Mouse (Mus musculus) intestine, postnatal 0 days (tissue): ENCODE measurements at regions not wholly inside any gene's neighbourhood (a gene's known extent, or its start where the extent isn't known, plus 50 kb on each side); places are given as distances from the start of the nearest gene placed in this dataset.
A peak's percentile ranks its signal among the peaks of the same experiment; 100 is the strongest.

Experiments
- ATAC-seq: fragments of 200-750 bp; cut with Nextera tagmentation; 2 replicates; pipeline ENCODE4 v1.8.0; 2017; ENCODE audit warnings: mild to moderate bottlenecking, moderate TSS enrichment, moderate library complexity
- H3K27ac ChIP-seq: fragments of 300-500 bp; sonication (generic); 2 replicates; pipeline ENCODE4 v1.5.1; 2014; ENCODE audit warnings: mild to moderate bottlenecking, low read depth, low read length, moderate library complexity
- H3K27me3 ChIP-seq: fragments of 300-500 bp; sonication (generic); replicated peaks from 2 replicates; pipeline ENCODE4 v1.6.1; 2014; ENCODE audit warnings: low read length, mixed read lengths; ENCODE audit not compliant: control insufficient read depth, insufficient read depth
- H3K36me3 ChIP-seq: fragments of 300-500 bp; sonication (generic); 2 replicates; pipeline ENCODE4 v1.6.1; 2014; ENCODE audit warnings: mild to moderate bottlenecking, moderate library complexity; ENCODE audit not compliant: control insufficient read depth, insufficient read depth
- H3K4me1 ChIP-seq: fragments of 300-500 bp; sonication (generic); replicated peaks from 2 replicates; pipeline ENCODE4 v1.6.1; 2014; ENCODE audit warnings: antibody characterized with exemption, low read length, mixed read lengths; ENCODE audit not compliant: control insufficient read depth, insufficient read depth
- H3K4me2 ChIP-seq: fragments of 300-500 bp; sonication (generic); replicated peaks from 2 replicates; pipeline ENCODE4 v1.6.1; 2014; ENCODE audit warnings: low read depth, mild to moderate bottlenecking, moderate library complexity
- H3K4me3 ChIP-seq: fragments of 300-500 bp; sonication (generic); 2 replicates; pipeline ENCODE4 v1.5.1; 2014; ENCODE audit warnings: low read depth, low read length
- H3K9ac ChIP-seq: fragments of 300-500 bp; sonication (generic); 2 replicates; pipeline ENCODE4 v1.6.1; 2014; ENCODE audit warnings: mild to moderate bottlenecking, low read depth, low read length
- H3K9me3 ChIP-seq: fragments of 300-500 bp; sonication (generic); 2 replicates; pipeline ENCODE4 v1.6.1; 2016; ENCODE audit warnings: mixed run types; ENCODE audit not compliant: control insufficient read depth
- CTCF ChIP-seq: sonication (generic); IDR thresholded peaks from 2 replicates; pipeline ENCODE4 v1.5.1; 2016; ENCODE audit warnings: low read depth, mild to moderate bottlenecking, control low read depth, antibody characterized with exemption, moderate library complexity
- WGBS: fragments of 180-500 bp; shearing (Covaris S2); extraction: QIAGEN DNeasy Blood & Tissue Kit; methylation state at CpG from one replicate; pipeline ENCODE4 v1.1.7; 2014; 5-methylcytosine and 5-hydroxymethylcytosine counted together

DNA sequence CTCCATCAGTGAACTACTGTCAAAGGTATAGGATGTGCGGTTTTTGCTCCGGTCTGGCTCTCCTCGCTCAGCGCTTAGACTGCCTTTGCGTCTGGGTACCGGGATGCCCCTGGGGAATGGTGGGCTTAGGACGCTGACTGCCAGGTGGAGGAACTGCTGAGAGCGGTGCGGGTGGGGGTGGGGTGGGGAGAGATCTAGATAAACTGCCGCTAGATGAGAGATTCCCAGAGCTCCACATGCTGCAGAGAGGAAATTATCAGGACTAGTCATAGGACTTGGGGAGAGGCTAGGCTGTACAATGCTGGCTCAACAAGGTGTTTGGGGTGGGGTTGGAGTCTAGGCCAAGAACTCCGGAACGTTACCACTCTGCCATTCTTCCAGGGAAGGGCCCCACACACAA is 539.5 kb upstream of the Lrrc6 start:
- peak overlapping the region; percentile 69 for H3K4me2 ChIP-seq
- H3K9me3 ChIP-seq: no peaks in the 10 kb centered on the region
- no peak overlapping the region; the same call in 1 of the 2 replicates for H3K9ac ChIP-seq
- no peak for TF ChIP-seq CTCF
- peak; percentile 53 for ATAC-seq
- no peak overlapping the region for H3K4me3 ChIP-seq
- H3K36me3 ChIP-seq: no peaks in the 10 kb centered on the region
- WGBS: 24% methylated on average over 12 of the region's 12 CpGs
- peak overlapping the region; percentile 57 for H3K27ac ChIP-seq
- H3K4me1 ChIP-seq: peaks cover 14% of the 10 kb centered on the region
- H3K27me3 ChIP-seq: no peaks in the 10 kb centered on the region

GRCm38 (mm10) chr15:67039421-67039907 is 538.8 kb upstream of the Lrrc6 start:
- Histone ChIP-seq H3K4me1 (peaks cover 12% of the 10 kb centered on the region; the same call in 1 of the 2 replicates), H3K36me3 (no peaks in the 10 kb centered on the region), H3K9me3 (no peaks in the 10 kb centered on the region), H3K27me3 (no peaks in the 10 kb centered on the region), H3K4me3 (peak overlapping the region; percentile 49), H3K9ac (peak overlapping the region; percentile 53), H3K27ac (peak overlapping the region; percentile 57), H3K4me2 (peak overlapping the region; percentile 69)
- no peak for TF ChIP-seq CTCF
- 0% methylated on average over 16 of the region's 16 CpGs for WGBS
- ATAC-seq: peak; percentile 88

DNA sequence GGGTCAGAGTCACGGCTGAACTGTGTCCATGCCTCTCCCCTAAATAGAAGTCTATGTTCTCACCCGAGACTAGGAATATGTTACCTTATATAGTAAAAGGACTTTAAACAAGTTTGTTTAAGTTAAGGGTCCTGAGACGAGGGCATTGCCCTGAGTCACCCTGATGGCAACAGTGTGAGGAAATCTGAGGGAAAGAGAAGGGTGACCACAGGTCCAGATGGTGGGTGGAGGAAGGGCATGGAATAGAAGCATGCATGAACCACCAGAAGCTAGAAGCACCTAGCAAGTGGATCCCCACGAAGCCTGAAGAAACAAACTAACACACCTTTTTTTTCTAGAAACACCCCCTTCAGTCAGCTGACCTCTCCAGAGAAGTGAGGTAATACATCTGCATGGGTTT is 536.9 kb upstream of the Lrrc6 start:
- Histone ChIP-seq H3K9me3 (no peaks in the 10 kb centered on the region), H3K4me1 (peaks cover 12% of the 10 kb centered on the region; the same call in 1 of the 2 replicates), H3K4me3 (no peak overlapping the region), H3K27me3 (no peaks in the 10 kb centered on the region), H3K9ac (no peak overlapping the region), H3K36me3 (no peaks in the 10 kb centered on the region), H3K4me2 (no peak overlapping the region), H3K27ac (no peak overlapping the region)
- no peak for TF ChIP-seq CTCF
- WGBS: 56% methylated on average over 4 of the region's 4 CpGs
- no peak for ATAC-seq

GRCm38 (mm10) chr15:67036341-67036740 is 535.6 kb upstream of the Lrrc6 start:
- ATAC-seq: no peak
- 63% methylated on average over 2 of the region's 2 CpGs for WGBS
- H3K27me3 ChIP-seq: no peaks in the 10 kb centered on the region

GRCm38 (mm10) chr15:67033936-67034335 is 533.2 kb upstream of the Lrrc6 start:
- no peak overlapping the region for H3K4me2 ChIP-seq
- no peak overlapping the region for H3K27ac ChIP-seq
- 70% methylated on average over 2 of the region's 2 CpGs for WGBS
- no peaks in the 10 kb centered on the region for H3K36me3 ChIP-seq
- no peak for ATAC-seq
- H3K4me3 ChIP-seq: no peak overlapping the region
- no peaks in the 10 kb centered on the region for H3K9me3 ChIP-seq
- H3K27me3 ChIP-seq: no peaks in the 10 kb centered on the region
- no peak overlapping the region for H3K9ac ChIP-seq
- H3K4me1 ChIP-seq: peaks cover 1% of the 10 kb centered on the region; the same call in 1 of the 2 replicates
- no peak for TF ChIP-seq CTCF

More at GRCm38 (mm10) chr15:67036341-67036740, 535.6 kb upstream of the Lrrc6 start:
- Histone ChIP-seq H3K4me3 (no peak overlapping the region), H3K27ac (no peak overlapping the region), H3K36me3 (no peaks in the 10 kb centered on the region), H3K9ac (no peak overlapping the region), H3K4me2 (no peak overlapping the region), H3K9me3 (no peaks in the 10 kb centered on the region), H3K4me1 (peaks cover 12% of the 10 kb centered on the region; the same call in 1 of the 2 replicates)
- no peak for TF ChIP-seq CTCF

GRCm38 (mm10) chr15:67031866-67032526 is 531.3 kb upstream of the Lrrc6 start:
- 93% methylated on average over 11 of the region's 11 CpGs for WGBS
- ATAC-seq: no peak
- TF ChIP-seq CTCF: no peak
- Histone ChIP-seq H3K36me3 (no peaks in the 10 kb centered on the region), H3K27me3 (no peaks in the 10 kb centered on the region), H3K9ac (no peak overlapping the region), H3K27ac (no peak overlapping the region), H3K9me3 (no peaks in the 10 kb centered on the region), H3K4me3 (no peak overlapping the region), H3K4me2 (no peak overlapping the region), H3K4me1 (no peaks in the 10 kb centered on the region)
